Mouse (Mus musculus) heart, embryonic 16.5 days (tissue): ENCODE data around the gene Irgq. TPM values are rescaled to one million over a fixed set of nuclear protein-coding genes. Genes with fewer than 3 reads are reported as not detected.
A peak's percentile ranks its signal among the peaks of the same experiment; 100 is the strongest.
"Not testable (repeated sequence)": the region's sequence is repeated elsewhere in the genome, so short reads cannot be mapped to it uniquely, and the experiment has no call there.

ENCODE experiments used
- ATAC-seq: fragments of 200-750 bp; cut with Nextera tagmentation; replicated peaks from 2 replicates; pipeline ENCODE4 v1.8.0; 2017; ENCODE audit warnings: moderate number of reproducible peaks; ENCODE audit not compliant: insufficient read depth, low FRiP score; ENCODE audit errors: extremely low read depth
- H3K27ac ChIP-seq: fragments of 300-500 bp; sonication (generic); 2 replicates; pipeline ENCODE4 v1.5.1; 2014; ENCODE audit warnings: mild to moderate bottlenecking, low read length, control low read depth, moderate library complexity
- H3K27me3 ChIP-seq: fragments of 300-500 bp; sonication (generic); 2 replicates; pipeline ENCODE4 v1.6.1; 2014; ENCODE audit warnings: low read length, mixed read lengths; ENCODE audit not compliant: control insufficient read depth, insufficient read depth
- H3K36me3 ChIP-seq: fragments of 300-500 bp; sonication (generic); 2 replicates; pipeline ENCODE4 v1.6.1; 2014; ENCODE audit not compliant: control insufficient read depth, insufficient read depth
- H3K4me1 ChIP-seq: fragments of 300-500 bp; sonication (generic); 2 replicates; pipeline ENCODE4 v1.6.1; 2014; ENCODE audit warnings: low read length, mixed read lengths; ENCODE audit not compliant: control insufficient read depth, insufficient read depth
- H3K4me2 ChIP-seq: fragments of 300-500 bp; sonication (generic); 2 replicates; pipeline ENCODE4 v1.6.1; 2014; ENCODE audit warnings: low read depth, mild to moderate bottlenecking, control low read depth, low read length
- H3K4me3 ChIP-seq: fragments of 300-500 bp; sonication (generic); 2 replicates; pipeline ENCODE4 v1.5.1; 2014; ENCODE audit warnings: mild to moderate bottlenecking, control low read depth, low read length
- H3K9ac ChIP-seq: fragments of 300-500 bp; sonication (generic); 2 replicates; pipeline ENCODE4 v1.6.1; 2014; ENCODE audit warnings: low read length, control low read depth
- H3K9me3 ChIP-seq: fragments of 300-500 bp; sonication (generic); replicated peaks from 2 replicates; pipeline ENCODE4 v1.6.1; 2016; ENCODE audit warnings: low read length; ENCODE audit not compliant: control insufficient read depth
- WGBS: fragments of 180-500 bp; shearing (Covaris S2); extraction: QIAGEN DNeasy Blood & Tissue Kit; methylation state at CpG from one replicate; pipeline ENCODE4 v1.1.7; 2014; 5-methylcytosine and 5-hydroxymethylcytosine counted together
- polyA plus RNA-seq: library from polyadenylated mRNA; unstranded; fragments of >200 nt; fragmentation: Nextera tagmentation; extraction: Ambion mirVana; gene quantifications from 2 replicates; pipeline ENCODE4 v1.2.1, GENCODE M21; 2015

Irgq gene
- polyA plus RNA-seq, result 6.1 and 6.8 TPM in 2 replicates

DNA sequence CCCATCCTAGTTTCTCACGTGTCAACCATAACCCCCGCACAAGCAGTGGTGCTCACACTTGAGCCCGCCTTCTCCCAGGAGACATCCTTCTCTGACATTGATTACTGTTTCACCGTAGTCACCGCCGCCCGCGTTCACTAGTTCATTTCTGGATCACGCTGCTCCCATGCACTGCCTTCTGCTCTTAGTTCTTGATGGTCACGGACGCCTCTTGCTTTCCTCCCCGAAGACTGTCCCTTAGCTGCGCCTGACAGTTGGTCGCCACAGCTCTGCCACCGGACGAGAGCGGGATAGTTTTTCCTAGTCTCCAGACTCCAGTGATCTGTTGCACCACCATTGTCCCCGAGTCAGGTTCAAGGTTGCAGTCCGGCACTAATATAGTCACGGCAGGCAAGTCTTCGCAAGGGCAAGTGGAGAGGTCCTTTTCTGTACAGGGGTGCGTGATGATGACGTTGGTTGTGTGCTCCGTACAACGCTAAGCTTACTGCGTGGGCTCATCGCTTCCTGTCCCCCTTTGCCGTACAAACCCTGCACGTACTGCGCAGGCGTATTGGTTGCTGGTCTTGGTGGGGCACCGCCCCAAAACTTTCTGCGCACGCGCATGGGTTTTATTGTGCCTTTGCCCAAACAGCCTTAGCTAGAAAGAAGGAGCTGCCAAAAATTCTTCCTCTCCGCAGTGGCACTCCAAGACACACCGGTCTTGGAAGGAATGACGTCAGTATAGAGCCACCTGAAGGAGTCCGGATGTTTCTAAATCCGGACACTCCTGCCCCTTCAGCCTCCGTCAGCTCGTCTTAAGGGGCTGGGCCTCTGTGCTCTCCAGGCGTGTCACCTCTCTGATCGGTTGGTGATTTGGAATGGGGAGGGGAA, at the start of gene Irgq:
TSS of gene Irgq (plus strand) at position 628 of the 870 bp plus-strand sequence.
- peaks cover 9% of the 10 kb centered on the region; the same call in 1 of the 2 replicates for H3K36me3 ChIP-seq
- peaks cover 13% of the 10 kb centered on the region for H3K4me1 ChIP-seq
- H3K9me3 ChIP-seq, result no peaks in the 10 kb centered on the region
- peak within 1 kb of the TSS; percentile 97 for H3K27ac ChIP-seq
- ATAC-seq, result peak; percentile 96
- peak within 1 kb of the TSS; percentile 93 for H3K9ac ChIP-seq
- no peaks in the 10 kb centered on the region for H3K27me3 ChIP-seq
- H3K4me2 ChIP-seq, result peak within 1 kb of the TSS; percentile 93
- peak within 1 kb of the TSS; percentile 85 for H3K4me3 ChIP-seq
- under 1% methylated on average over 44 of the region's 44 CpGs for WGBS

DNA sequence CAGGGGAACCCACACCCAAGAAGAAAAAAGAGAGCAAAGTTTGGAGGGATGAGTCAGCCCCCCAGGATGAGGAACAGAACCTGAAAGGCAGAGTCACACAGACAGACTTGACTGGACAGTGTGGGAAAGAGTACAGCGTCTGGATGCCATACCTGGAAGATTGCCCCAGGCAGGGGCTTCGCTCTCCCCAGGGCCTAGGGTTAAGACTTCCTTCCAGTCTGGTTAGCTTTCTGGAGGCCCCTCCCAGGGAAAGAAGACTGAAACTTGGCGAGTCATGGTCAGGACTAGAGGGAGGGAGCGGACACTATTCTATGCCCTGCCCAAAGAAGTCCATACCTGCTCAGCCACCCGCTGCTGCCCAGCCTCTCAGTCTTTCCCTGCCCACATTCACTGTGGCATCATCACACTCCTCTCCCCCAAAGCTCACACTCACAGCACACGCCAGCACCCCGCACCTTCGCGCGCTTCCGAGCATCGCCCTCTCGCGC, 49.5 kb upstream of the Irgq start:
- H3K4me1 ChIP-seq, result peaks cover 5% of the 10 kb centered on the region; the same call in 1 of the 2 replicates
- H3K27ac ChIP-seq, result no peak overlapping the region
- 12% methylated on average over 14 of the region's 14 CpGs for WGBS
- peak overlapping the region; percentile 75 for H3K4me3 ChIP-seq
- ATAC-seq, result no peak
- H3K27me3 ChIP-seq, result peaks cover 54% of the 10 kb centered on the region
- H3K9ac ChIP-seq, result no peak overlapping the region; the same call in 1 of the 2 replicates
- H3K36me3 ChIP-seq, result no peaks in the 10 kb centered on the region
- peaks cover 2% of the 10 kb centered on the region; the same call in 1 of the 2 replicates for H3K9me3 ChIP-seq
- peak overlapping the region; percentile 97 for H3K4me2 ChIP-seq

DNA sequence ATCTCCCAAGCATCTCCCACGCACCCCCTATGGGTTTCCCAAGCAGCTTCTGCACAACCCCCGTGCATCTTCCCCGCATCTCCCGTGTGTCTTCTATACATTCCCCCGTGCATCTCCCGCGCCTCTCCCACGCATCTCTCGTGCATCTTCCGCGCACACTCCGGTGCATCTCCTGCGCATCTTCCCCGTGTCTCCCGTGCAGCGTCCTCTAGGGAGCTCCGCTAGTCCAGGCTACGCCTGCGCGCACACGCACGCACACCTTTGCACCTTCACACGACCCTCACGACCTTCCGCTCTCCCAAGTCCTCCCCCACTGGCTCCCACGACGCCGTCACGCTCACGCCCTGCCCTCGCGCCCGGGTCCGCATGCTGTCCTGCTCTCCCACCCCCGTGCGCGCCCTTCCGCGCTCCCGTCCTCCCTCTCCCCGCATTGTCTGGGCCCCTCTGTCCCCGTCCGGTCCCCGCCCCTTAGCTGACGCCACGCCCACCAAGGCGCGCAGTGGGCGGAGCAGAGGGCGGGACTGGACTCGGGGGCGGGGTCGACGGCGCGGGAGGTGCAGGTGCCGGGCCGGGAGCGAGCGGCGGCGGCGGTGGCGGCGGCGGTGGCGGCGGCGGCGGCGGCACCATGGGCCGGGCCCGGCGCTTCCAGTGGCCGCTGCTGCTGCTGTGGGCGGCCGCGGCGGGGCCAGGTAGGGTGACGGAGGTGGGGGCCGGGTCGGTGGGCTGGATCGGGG, 48.8 kb upstream of the Irgq start, which contains the start of gene Cadm4:
TSS of gene Cadm4 (plus strand) at position 550 of the 734 bp plus-strand sequence.
- peak within 1 kb of the TSS; percentile 75 for H3K4me3 ChIP-seq
- no peaks in the 10 kb centered on the region for H3K36me3 ChIP-seq
- H3K4me2 ChIP-seq, result peak within 1 kb of the TSS; percentile 97
- peaks cover 2% of the 10 kb centered on the region; the same call in 1 of the 2 replicates for H3K9me3 ChIP-seq
- no peak within 1 kb of the TSS for H3K27ac ChIP-seq
- under 1% methylated on average over 78 of the region's 83 CpGs for WGBS
- H3K9ac ChIP-seq, result peak within 1 kb of the TSS; percentile 78
- peaks cover 57% of the 10 kb centered on the region for H3K27me3 ChIP-seq
- ATAC-seq, result peak; percentile 83
- peaks cover 5% of the 10 kb centered on the region; the same call in 1 of the 2 replicates for H3K4me1 ChIP-seq

DNA sequence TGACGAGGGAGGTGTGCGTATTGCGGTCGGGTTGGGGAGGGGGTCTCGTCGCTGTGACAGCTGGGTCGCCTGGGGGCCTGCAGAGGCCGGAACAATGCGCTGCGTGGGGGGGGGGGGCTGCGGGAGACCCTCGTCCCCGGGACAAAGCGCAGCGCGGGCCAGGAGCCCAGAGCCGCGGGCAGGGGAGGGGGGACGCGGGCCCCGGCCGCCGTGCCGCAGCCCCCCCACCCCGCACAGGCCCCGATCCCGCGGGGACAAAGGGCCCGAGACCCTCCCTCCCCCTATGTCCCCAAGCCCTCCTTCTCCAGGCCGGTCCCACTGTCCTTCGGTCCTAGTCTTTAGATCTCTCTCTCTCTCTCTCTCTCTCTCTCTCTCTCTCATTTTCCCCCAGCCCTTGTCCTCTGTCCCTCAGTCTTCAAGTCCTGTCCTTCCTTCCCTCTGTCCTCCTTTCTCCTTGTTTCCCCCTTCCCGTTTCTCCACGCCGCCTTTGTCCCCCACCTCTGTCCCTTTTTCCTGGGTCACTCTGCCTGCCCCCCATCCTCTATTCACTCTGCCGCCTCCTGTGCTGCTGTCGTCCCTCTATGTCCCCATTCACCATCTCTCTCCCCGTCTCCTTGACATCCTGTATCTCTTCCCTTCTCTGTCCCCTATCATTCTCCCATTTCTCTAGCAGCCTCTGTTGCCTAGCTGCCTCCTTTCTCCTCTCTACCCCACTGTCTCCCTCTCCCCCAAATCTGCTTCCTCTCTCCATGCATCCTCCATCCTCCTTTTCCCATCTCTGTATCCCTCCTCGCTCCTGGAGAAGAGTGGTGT, 48.1 kb upstream of the Irgq start:
- Histone ChIP-seq H3K4me2 (peak overlapping the region; percentile 97), H3K27me3 (peaks cover 57% of the 10 kb centered on the region), H3K27ac (no peak overlapping the region), H3K36me3 (no peaks in the 10 kb centered on the region), H3K9ac (peak overlapping the region; percentile 78), H3K4me3 (peak overlapping the region; percentile 75), H3K4me1 (peaks cover 8% of the 10 kb centered on the region), H3K9me3 (peaks cover 2% of the 10 kb centered on the region; the same call in 1 of the 2 replicates)
- WGBS, result 2% methylated on average over 35 of the region's 38 CpGs
- 0 out of 2 replicates have a peak, but pooled peaks have one; percentile 12 for ATAC-seq

DNA sequence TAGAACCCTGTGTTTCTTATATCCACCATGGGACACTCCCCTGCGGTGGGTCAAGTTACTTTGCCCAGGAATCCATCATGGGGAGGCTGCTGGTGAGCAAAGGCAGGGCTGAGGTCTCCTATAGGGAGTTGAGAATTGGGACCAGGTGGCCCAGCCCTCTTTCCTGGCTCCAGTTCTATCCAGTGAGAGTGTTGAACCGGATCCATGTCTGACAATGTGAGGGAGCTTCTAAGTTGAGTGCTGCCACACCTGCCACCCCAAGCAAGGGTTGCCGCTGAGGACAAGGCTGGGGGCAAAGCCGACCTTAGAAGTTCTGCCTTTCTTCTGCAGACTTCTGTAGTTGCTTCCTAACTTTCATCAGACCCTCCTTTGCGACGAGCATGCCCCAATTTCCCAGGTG, 47.2 kb upstream of the Irgq start:
- H3K36me3 ChIP-seq, H3K27ac ChIP-seq, H3K4me2 ChIP-seq, H3K9me3 ChIP-seq, ATAC-seq, H3K4me1 ChIP-seq, H3K9ac ChIP-seq, H3K4me3 ChIP-seq: not testable (repeated sequence)
- H3K27me3 ChIP-seq, result peaks cover 57% of the 10 kb centered on the region
- WGBS, result 33% methylated on average over 6 of the region's 6 CpGs

DNA sequence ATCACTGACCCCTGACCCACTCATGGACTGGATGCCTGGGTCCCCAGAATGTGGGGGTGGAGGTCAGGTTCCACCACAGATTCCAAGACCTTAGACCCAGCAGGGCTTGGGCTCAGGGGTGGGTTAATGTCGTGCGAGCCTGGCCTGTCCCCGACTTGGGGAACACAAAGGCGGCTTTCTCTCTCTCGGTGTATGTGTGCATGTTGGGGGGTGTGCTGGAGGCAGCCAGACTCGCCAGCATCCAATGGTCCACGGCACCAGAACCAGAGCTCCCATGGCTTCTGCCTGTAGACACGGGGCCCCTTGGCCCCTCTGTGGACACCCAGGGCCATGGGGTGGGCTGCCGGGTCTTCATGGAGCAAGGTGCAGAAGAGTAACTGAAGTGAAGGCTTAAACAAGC, 45.0 kb upstream of the Irgq start:
- H3K27me3 ChIP-seq, result peaks cover 54% of the 10 kb centered on the region
- H3K4me3 ChIP-seq, result no peak overlapping the region
- no peak overlapping the region for H3K27ac ChIP-seq
- no peak for ATAC-seq
- H3K9me3 ChIP-seq, result no peaks in the 10 kb centered on the region
- no peak overlapping the region for H3K9ac ChIP-seq
- no peaks in the 10 kb centered on the region for H3K36me3 ChIP-seq
- peaks cover 8% of the 10 kb centered on the region for H3K4me1 ChIP-seq
- 74% methylated on average over 9 of the region's 9 CpGs for WGBS
- H3K4me2 ChIP-seq, result no peak overlapping the region

DNA sequence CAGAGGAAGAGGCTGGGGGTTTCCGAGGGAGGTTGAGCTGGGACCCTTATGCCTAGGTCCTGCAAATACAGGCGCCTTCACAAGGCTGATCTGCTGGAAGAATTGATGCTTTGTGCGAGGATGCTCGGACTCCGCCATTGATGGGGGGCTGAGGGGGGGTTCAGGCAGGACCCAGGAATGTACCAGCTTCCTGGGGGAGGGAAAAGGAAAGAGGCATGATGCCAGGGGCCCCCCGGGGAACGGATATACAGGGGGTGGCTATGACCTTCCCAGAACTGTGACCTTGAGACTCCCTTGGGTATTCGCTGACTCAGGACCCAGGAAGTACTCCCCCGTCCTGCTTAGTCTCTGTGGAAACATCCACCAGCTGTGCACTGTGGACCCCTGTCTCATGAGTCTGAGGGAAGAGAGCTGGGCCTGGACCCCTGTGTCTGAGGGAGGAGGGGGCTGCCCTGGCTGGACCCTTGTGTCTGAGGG, 43.8 kb upstream of the Irgq start:
- Histone ChIP-seq H3K9me3 (no peaks in the 10 kb centered on the region), H3K27me3 (peaks cover 42% of the 10 kb centered on the region), H3K36me3 (no peaks in the 10 kb centered on the region), H3K4me2 (no peak overlapping the region), H3K27ac (no peak overlapping the region), H3K4me1 (peaks cover 5% of the 10 kb centered on the region), H3K4me3 (no peak overlapping the region), H3K9ac (no peak overlapping the region)
- ATAC-seq, result no peak
- 54% methylated on average over 9 of the region's 9 CpGs for WGBS

DNA sequence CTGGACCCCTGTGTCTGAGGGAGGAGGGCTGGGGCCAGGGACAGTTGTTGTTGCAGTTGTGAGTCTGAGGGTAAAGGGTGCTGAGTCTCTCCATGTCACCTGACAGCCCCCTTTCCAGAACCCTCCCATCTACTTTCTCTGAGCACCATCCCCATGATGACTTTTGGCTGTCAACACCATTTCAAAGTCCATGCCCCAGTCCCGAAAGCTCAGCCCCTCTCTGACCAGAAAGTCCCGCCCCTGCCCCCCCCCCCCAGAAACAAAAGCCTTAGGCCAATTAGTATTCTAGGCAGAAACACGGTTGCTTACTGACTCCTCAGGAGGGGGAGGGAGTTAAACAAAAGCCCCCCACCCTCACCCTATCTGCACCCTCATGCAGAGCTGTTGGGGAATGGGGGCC, 43.1 kb upstream of the Irgq start:
- ATAC-seq, result no peak
- Histone ChIP-seq H3K36me3 (no peaks in the 10 kb centered on the region), H3K4me2 (no peak overlapping the region), H3K27me3 (peaks cover 35% of the 10 kb centered on the region), H3K9ac (no peak overlapping the region), H3K4me1 (peaks cover 3% of the 10 kb centered on the region; the same call in 1 of the 2 replicates), H3K4me3 (no peak overlapping the region), H3K27ac (no peak overlapping the region), H3K9me3 (no peaks in the 10 kb centered on the region)
- WGBS, result 39% methylated on average over 3 of the region's 3 CpGs
